In the genomic region with DNA sequence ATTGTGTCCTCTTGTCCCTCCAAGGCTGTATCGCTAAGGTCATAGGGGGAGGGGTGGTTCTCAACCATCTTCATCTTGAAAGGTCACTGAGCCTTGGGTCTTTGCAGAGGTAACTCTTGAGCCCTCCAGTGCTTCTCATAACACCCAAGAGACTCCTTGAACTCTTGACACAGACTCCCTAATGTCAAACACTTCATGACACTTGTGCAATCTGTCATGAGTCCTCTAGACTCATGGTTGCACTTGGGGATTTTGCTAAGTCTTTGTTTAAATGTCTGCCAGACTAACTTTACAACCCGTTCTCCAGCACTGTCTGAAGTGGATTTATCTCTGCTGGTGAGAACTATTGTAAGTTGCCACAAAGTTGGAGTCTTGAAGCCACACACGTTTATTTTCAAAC, we compare ENCODE assay signal across 23 mouse cellular contexts.
DNase-seq lines count a peak whose midpoint lies in the region; ATAC-seq and TF ChIP-seq lines count a peak whose summit lies in the region.
"Had no signal": no experiment of that assay in that cellular context is flagged by ENCODE, and none has a peak within 500 bp of the region (broad histone marks: within the 10 kb centered on the region; RNA-seq: fewer than 3 reads in every experiment).

No protein-coding gene starts in this region.

- no peaks in the 10 kb centered on the region for H3K4me1 ChIP-seq in lung, embryonic 16.5 days (replicated peaks; ENCODE audit: control insufficient read depth, insufficient read depth, low read length)
- no peaks in the 10 kb centered on the region for H3K4me1 ChIP-seq in lung, postnatal 0 days (ENCODE audit: insufficient read depth, low read depth, low read length)
- H3K4me1 ChIP-seq in forebrain, embryonic 15.5 days: no peaks in the 10 kb centered on the region
- H3K4me1 ChIP-seq: forebrain, embryonic 12.5 days had no signal

- no peak overlapping the region for H3K4me2 ChIP-seq in lung, embryonic 16.5 days (ENCODE audit: low read depth, low read length)
- no peak overlapping the region for H3K4me2 ChIP-seq in lung, postnatal 0 days (replicated peaks; ENCODE audit: low read depth, low read length)
- no peak overlapping the region for H3K4me2 ChIP-seq in forebrain, embryonic 15.5 days (replicated peaks)
- H3K4me2 ChIP-seq: embryonic facial prominence, embryonic 13.5 days; embryonic facial prominence, embryonic 15.5 days; forebrain, embryonic 12.5 days had no signal

- TF ChIP-seq CTCF in lung, postnatal 0 days (IDR thresholded peaks at IDR 0.05): no peak

- TF ChIP-seq EP300 in lung, postnatal 0 days (IDR thresholded peaks at IDR 0.05): peak; percentile 94

- H3K9ac ChIP-seq in lung, embryonic 16.5 days (ENCODE audit: low read length): no peak overlapping the region
- no peak overlapping the region for H3K9ac ChIP-seq in lung, postnatal 0 days (replicated peaks; ENCODE audit: low read depth)
- H3K9ac ChIP-seq in forebrain, embryonic 15.5 days (replicated peaks): no peak overlapping the region
- H3K9ac ChIP-seq: embryonic facial prominence, embryonic 13.5 days; embryonic facial prominence, embryonic 15.5 days; forebrain, embryonic 12.5 days had no signal

- no peaks in the 10 kb centered on the region for H3K9me3 ChIP-seq in lung, embryonic 16.5 days (ENCODE audit: control insufficient read depth, low read length)
- H3K9me3 ChIP-seq in lung, postnatal 0 days (ENCODE audit: low read length): no peaks in the 10 kb centered on the region
- no peaks in the 10 kb centered on the region for H3K9me3 ChIP-seq in forebrain, embryonic 15.5 days
- H3K9me3 ChIP-seq: embryonic facial prominence, embryonic 13.5 days; embryonic facial prominence, embryonic 15.5 days; forebrain, embryonic 10.5 days; forebrain, embryonic 12.5 days had no signal

- DNase-seq in lung, postnatal 0 days (ENCODE audit: low spot score): peak; percentile 75
- peak; percentile 21 for DNase-seq in lung, postnatal 14 days
- peak; percentile 69 for DNase-seq in lung, postnatal 36 days
- no peak for DNase-seq in layer of hippocampus, adult 18-20 months (ENCODE audit: low spot score in 2 of 2)
- DNase-seq: adrenal gland, adult 2 months; adrenal gland, postnatal 10 days; adrenal gland, postnatal 25 days; cerebellum, adult 11 months; cerebellum, adult 18-20 months; cerebellum, adult 8-10 months; cerebellum, adult 9-11 months; cerebellum, postnatal 14 days; cerebellum, postnatal 36 days; embryo, embryonic 11 days had no signal

- H3K27ac ChIP-seq in lung, embryonic 16.5 days (ENCODE audit: low read length): no peak overlapping the region
- no peak overlapping the region for H3K27ac ChIP-seq in lung, postnatal 0 days (ENCODE audit: low read length)
- no peak overlapping the region for H3K27ac ChIP-seq in forebrain, embryonic 15.5 days (replicated peaks)
- H3K27ac ChIP-seq: embryonic facial prominence, embryonic 13.5 days; embryonic facial prominence, embryonic 15.5 days; forebrain, embryonic 10.5 days; forebrain, embryonic 12.5 days had no signal

- H3K36me3 ChIP-seq in lung, embryonic 16.5 days (ENCODE audit: control insufficient read depth, insufficient read depth, low read length): no peaks in the 10 kb centered on the region
- no peaks in the 10 kb centered on the region for H3K36me3 ChIP-seq in lung, postnatal 0 days (ENCODE audit: insufficient read depth, low read length)
- H3K36me3 ChIP-seq in forebrain, embryonic 15.5 days: no peaks in the 10 kb centered on the region
- H3K36me3 ChIP-seq: embryonic facial prominence, embryonic 13.5 days; embryonic facial prominence, embryonic 15.5 days; forebrain, embryonic 10.5 days; forebrain, embryonic 12.5 days had no signal

- 36% methylated on average over 3 of the region's 3 CpGs for WGBS in lung, embryonic 16.5 days
- WGBS in lung, postnatal 0 days: 33% methylated on average over 3 of the region's 3 CpGs
- WGBS in forebrain, embryonic 15.5 days: 83% methylated on average over 3 of the region's 3 CpGs

- peak; percentile 69 for ATAC-seq in lung, embryonic 16.5 days (ENCODE audit: low read depth)
- peak; percentile 83 for ATAC-seq in lung, postnatal 0 days
- ATAC-seq in forebrain, embryonic 15.5 days (replicated peaks): no peak
- ATAC-seq in inflammation-experienced regulatory T-cells, adult 6 months: no peak
- ATAC-seq: forebrain, embryonic 16.5 days had no signal

- no peaks in the 10 kb centered on the region for H3K27me3 ChIP-seq in lung, embryonic 16.5 days (ENCODE audit: control insufficient read depth, insufficient read depth, low read depth, low read length)
- H3K27me3 ChIP-seq in lung, postnatal 0 days (replicated peaks; ENCODE audit: insufficient read depth, low read length): no peaks in the 10 kb centered on the region
- no peaks in the 10 kb centered on the region for H3K27me3 ChIP-seq in forebrain, embryonic 15.5 days
- H3K27me3 ChIP-seq: embryonic facial prominence, embryonic 13.5 days; embryonic facial prominence, embryonic 15.5 days; forebrain, embryonic 12.5 days had no signal

- H3K4me3 ChIP-seq in lung, embryonic 16.5 days (ENCODE audit: low read length): no peak overlapping the region
- H3K4me3 ChIP-seq in lung, postnatal 0 days (ENCODE audit: low read depth, low read length): no peak overlapping the region
- no peak overlapping the region for H3K4me3 ChIP-seq in forebrain, embryonic 15.5 days
- H3K4me3 ChIP-seq: embryonic facial prominence, embryonic 13.5 days; embryonic facial prominence, embryonic 15.5 days; erythroblast, embryonic 14.5 days; forebrain, embryonic 10.5 days; forebrain, embryonic 12.5 days had no signal

Comparison
In these comparisons a context has a peak if more than half of its experiments do, and no peak if none do; other contexts are left out.
1. ATAC-seq: peak in lung, embryonic 16.5 days (single experiment) and lung, postnatal 0 days (single experiment); none in forebrain, embryonic 15.5 days (single experiment) and inflammation-experienced regulatory T-cells, adult 6 months (single experiment).
2. DNase-seq: peak in lung, postnatal 0 days (single experiment), lung, postnatal 14 days (single experiment) and lung, postnatal 36 days (single experiment); none in layer of hippocampus, adult 18-20 months (0 of 2).